Mouse (Mus musculus): Measurements from ENCODE around the gene Hfe2.

Hfe2 gene

DNA sequence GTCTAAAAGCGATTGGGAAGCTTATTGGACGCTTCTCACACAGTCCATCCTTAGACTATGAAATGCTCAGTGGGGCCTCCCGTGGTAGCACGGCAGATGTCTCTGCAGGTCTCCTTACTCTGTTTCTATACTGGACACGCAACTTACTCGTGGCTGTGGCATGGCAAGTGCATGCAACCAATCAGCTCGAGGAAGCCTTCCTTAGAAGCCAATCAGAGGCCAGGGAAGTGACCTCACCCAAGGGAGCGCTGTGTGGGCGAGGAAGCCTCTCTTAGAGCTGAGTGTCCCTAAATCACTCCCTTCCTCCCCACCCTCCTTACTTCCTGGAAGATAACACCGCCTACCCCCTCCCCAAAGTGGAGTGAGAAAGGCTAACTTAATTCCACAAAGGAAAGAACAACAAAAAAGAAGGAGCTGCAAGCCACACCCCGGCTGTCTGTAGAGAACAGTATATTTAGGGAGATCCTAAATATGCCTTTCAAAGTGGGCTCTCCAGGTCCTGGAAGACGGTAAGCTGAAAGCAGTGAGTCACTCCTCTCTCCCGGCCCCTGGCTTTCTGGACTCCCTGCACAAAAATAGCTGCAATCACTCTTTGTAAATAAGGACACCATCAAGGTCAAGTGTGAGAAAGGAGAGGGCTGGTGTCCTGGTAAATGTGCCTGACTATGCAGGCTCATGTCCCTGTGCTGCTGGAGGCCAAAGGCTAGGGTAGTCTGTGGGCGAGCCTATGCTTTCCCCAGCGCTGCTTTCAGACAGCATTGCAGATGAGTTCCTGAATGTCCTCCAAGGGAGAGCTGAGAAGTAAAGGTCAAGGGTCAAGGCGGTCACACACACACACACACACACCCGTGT lies 51.9 kb downstream of the Hfe2 start, which contains the start of gene Gm16253:
Gene Gm16253 (plus strand): TSS at position 295 of the 852 bp plus-strand sequence.
- peak; percentile 86 to 88 for DNase-seq

DNA sequence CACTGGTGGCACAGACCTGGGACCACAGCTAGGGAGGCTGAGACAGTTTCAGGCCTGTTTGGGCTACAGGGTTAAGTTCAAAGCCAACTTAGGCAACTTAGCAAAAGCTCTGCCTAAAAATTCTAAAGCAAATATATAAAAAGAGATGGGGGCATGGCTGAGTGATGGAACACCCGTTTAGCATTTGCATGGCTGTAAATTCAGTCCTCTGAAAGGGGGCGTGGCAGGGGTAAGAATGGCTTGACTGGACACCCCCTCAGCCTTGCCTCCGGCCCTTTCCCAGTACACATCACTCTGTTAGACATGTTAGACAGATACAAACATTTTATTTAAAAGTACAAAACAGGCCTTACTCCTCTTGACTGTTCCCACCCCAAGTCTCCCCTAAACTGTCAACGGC lies 52.6 kb downstream of the Hfe2 start:
- DNase-seq, result no peak
